Mouse (Mus musculus): ENCODE measurements around the gene Usp33.
A peak's percentile ranks its signal among the peaks of the same experiment; 100 is the strongest.
"Not testable (repeated sequence)": the region's sequence is repeated elsewhere in the genome, so short reads cannot be mapped to it uniquely, and the experiment has no call there.

The Usp33 gene

DNA sequence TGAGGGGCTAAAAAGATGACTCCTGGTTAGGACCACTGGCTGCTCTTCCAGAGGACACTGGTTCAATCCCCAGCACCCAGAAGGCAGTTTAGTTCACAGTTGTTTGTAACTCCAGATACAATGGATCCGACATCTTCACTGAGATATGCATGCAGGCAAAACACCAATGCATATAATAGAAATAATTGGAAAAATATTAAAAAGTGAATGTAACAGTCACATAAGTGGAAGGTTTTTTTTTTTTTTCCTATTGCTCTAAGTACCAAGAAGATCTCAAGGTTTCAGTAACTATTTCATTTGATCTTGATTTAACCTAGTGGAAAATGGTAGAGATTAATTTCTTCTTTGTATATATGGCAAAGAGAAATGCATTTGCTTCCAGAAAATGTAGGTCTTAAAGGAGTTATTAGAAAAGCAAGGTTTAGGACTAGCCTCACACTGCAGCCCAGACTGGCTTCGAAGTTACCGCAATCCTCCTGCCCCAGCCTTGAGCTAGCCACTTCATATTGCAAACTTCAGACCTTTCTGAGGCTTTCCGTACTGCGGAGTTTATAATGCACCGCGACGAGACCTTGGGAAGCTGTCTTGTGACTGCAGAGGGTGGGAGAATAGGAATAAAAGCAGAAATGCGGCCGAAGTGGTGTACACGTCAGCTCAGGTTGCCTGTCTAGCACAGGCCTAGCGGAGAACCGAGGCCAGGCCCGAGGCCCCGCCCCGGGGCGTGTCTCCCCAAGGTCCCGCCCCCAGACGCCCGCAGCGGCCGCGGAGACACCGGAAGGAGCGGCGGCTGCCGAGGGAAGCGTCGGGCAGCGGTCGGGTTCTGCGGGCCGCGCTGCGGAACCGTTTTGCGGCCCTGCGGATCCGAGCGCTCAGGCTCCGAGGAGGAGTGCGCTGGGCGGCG, at the start of gene Usp33:
Gene Usp33, plus strand, starts transcription at position 747 of the 901 bp plus-strand sequence.
- DNase-seq (ENCODE audit: low spot score): peak; percentile 86

DNA sequence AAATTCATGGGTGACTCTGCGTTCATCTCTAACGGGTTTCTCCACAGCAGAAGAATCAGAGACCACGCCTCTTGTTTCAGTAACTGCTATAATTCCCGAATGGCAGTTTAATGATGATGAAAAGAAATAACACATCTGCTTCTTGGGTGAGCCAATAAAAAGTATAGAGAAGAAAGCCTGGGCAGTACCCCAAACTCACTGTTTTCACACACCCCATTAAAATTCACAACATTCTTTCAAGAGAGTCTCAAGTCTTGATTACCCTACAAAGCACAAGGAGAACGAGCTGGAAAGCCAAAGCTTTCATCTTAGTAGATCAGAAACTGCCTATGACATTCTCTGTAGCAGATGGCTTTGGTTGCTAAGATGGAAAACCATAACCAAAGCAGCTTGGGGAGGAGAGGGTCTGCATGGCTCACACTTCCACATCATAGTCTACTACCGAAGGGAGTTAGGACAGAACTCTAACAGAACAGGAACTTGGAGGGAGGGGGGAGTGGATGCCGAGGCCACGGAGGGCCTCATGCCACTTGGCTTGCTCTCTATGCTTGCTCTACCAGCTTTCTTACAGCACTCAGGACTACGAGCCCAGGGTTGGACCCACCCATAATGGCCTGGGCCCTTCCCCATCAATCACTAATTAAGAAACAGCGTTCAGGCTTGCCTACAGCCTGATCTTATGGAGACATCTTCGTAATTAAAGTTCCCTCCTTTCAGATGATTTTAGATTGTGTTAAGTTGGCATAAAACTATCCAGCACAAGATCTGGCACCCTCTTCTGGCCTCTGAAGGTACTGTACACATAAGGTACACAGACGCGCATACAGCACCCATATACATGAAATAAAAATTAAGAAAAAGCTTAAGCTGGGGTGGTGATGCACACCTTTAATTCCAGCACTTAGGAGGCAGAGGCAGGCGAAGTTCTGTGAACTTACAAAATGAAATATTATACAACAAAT, 45.6 kb upstream of the Usp33 start:
- DNase-seq (ENCODE audit: low spot score): no peak

DNA sequence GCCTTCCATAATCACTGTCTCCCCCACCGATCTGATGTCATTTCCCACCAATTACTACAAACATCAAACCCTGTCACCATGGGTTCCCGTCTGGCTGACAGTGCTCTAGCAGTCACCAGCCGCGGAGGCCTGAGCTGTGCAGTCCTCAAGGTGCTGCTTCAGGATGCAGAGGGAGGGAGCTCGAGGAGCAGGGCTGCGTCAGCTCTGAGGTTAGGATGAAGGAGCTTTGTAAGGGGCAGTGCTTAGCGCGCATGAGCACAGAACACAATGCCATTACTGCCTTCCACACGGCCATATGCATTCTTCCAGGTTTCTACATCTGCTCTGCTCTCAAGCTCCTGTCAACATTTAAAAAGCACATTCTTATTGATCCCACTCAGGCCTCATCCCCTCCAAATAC, 43.3 kb upstream of the Usp33 start:
- DNase-seq (ENCODE audit: low spot score): no peak

DNA sequence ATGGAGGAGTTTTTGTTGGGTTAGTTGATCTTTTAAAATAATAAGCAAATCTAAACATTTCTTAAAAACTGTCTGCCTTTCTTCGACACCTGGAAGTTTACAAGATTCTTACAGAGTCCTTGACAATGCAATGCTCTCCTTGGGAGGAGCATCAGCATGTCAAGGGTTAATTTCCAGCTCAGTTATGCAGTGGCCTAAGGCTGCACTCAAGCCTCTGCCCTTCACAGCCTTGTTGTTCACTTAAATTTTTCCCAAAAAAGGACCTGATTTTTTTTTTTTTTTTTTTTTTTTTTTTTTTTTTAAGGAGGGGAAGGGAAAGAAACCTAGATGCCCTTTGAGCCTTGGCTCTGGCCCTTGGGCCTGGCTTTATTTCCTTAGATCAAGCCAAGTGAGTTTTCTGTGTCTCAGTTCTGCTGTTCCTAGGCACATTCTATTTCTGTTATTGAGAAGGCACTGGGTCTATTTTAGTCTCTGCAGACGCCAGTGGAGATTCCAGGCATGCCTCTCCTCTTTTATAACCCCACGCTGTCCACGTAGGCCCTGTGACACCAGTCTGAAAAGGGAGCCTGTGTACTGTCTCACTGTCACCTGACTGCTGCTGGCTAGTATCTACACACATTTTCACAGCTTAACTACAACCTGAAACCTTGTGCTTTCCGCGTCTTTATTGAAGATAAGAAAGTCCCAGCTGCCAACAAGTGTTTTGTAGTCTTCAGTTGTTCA, 42.0 kb upstream of the Usp33 start:
- peak; percentile 44 for DNase-seq (ENCODE audit: low spot score)

DNA sequence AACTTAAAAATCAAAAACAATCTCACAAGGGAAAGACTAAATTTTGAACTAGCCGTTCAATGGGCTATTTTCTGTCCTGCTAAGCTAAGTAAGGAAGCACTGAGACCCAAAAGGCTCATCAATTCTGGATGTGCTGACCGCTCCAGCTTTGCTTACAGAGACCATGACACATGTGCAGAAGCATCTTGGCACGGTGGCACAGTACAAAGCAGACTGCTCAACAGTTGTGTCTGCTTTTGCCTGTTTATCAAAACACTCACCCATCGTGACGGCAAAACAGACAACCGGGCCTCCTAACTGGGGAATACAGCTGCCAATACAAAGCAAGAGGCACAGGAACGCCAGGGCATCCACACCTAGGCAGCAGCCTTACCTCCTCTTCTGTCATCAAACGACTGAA, 41.2 kb upstream of the Usp33 start:
- no peak for DNase-seq (ENCODE audit: low spot score)

DNA sequence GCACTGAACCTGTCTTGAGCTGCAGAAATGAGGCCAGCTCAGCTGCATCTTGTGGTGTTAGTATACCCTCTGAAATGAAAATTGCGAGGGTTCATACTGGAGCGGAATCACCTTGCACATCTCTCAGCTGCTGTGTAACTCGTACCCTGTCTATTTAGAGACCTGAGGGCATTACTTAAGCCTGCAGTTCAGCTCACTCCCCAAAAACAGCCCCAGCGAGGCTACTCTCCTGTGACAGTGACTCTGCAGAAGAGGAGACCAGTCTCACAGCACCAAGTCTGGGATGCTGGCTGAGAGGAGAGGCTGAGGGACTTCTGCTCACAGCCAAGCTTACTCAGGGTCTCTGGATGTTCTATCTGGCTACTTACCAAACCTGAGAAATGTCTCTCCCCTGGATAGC, 40.3 kb upstream of the Usp33 start:
- DNase-seq (ENCODE audit: low spot score): no peak

DNA sequence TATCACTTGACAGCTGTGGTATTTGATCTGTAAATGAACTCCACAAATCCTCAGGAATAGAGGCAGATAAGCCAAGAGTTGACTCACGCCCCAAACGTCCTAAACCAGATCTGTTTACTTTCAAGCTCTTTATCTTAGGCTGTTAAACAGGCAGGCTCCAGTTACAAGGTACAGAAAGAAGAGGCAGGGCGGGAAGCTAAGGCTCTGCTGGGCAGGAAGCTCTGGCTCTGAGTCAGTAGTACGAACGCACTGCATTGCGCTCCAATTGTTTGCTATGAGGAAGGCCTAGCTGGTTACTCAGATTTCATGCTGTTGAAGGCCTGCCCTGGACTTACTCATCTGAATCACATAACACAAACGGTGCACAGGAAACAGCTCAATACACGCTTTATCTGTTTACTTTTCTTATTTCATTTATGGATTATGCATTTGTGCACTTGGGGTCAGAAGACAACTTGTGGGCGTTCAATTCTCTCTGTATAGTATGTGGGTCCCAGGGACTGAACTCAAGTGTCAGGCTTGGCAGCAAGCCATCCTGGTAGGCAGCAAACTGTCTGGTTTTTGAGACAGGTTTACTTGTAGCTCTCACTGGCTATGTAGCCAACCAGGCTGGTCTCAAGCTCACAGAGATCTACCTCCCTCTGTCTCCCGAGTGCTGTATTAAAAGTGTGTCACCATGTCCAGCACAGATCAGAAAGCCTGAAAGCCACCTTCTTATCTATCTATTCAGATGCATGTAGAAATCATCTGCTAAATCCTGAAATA, 37.6 kb upstream of the Usp33 start:
- peak; percentile 65 for DNase-seq (ENCODE audit: low spot score)

DNA sequence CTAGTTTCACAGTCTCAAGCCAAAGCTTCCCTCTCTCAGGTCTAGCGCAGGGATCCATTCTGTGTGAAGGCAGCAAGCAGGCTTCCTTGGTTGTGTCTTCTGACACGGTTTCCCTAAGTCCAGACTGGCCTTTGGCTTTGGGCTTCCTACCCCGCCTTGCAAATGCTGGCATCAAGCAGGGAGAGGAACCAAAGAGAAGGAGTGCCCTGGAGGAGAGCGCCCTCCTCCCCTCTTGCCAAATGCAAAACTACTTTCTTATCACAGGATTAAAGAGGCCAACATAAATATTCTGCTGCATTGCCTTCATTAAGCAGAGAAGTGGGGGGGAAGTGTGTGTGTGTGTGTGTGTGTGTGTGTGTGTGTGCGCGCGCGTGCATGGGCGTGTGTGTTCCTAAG, 37.0 kb upstream of the Usp33 start:
- DNase-seq (ENCODE audit: low spot score): peak; percentile 29

DNA sequence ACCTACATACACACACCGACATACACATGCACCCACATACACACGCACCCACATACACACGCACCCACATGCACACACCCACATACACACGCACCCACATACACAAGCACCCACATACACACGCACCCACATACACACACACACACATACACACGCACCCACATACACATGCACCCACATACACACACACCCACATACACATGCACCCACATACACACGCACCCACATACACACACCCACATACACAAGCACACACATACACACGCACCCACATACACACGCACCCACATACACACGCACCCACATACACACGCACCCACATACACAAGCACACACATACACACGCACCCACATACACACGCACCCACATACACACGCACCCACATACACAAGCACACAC, 31.6 kb upstream of the Usp33 start:
- DNase-seq (ENCODE audit: low spot score): not testable (repeated sequence)

DNA sequence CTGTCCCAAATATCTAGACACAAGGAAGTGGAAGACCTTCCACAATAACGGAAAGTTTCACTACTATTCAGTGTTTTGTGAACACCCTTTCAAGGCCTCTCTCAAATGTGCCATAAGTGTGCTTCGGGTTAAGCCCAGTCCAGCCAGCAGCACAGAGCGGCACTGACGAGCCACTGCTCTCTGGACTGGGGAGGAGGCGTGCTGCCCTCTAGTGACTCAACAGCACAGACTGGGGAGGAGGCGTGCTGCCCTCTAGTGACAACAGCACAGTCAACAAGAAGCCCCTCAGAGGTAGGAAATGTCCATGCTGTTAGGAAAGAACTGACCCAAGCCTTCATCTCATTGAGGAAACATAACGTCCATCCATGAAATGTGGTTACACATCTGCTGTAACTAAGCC, 30.7 kb upstream of the Usp33 start:
- peak; percentile 88 for DNase-seq (ENCODE audit: low spot score)

DNA sequence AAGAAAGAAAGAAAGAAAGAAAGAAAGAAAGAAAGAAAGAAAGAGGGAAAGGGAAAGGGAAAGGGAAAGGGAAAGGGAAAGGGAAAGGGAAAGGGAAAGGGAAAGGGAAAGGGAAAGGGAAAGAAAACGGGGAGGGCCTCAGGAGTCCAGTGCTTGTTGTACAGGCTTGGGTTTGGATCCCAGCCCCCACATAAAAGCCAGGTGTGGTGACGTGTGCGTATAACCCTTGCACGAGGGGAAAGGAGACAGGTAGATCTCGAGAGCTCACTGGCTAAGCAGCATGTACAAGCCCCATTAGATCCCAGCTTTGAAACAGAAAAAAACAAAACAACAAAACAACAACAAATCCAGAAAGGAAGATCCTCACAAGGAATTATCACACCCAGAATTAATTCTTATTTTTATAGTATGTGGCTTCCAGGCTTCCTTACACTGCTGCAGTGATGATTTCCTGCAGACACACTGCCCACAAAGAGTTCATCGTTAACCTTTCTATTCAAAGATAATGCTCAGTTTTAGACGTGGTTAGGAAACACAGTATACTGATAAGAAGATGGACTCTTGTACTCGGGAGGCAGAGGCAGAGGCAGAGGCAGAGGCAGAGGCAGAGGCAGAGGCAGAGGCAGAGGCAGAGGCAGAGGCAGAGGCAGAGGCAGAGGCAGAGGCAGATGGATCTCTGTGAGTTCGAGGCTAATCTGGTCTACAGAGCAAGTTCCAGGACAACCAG, 29.7 kb upstream of the Usp33 start:
- not testable (repeated sequence) for DNase-seq (ENCODE audit: low spot score)

DNA sequence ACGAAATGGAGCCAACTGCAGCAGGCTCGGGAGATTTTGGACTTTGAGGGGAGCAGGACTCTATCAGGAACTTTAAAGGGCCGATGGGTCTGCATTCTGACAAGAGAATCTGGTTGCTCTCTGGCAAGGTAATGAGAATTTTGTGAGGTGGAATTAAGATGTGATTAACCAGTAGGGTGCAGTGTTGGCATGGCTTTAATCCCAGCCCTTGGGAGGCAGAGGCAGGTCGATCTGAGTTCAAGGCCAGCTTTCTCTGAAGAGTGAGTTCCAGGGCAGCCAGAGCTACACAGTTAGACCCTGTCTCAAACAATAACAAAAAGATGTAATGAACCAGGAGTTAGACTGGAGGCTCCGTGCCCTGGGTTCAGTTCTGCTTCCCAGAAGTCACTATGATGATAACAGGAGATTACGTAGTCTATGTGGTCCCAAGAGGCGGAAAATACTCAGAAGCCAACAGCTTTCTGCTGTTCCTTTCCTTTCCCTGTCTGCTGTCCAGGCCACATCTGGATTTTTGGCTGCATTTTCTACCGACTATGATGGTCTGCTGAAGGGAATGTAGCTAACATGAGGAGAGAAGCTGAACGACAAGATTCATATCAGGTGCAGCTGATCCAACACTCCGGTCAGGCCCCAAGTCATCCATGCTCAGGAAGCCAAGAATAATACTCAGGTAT, 25.2 kb upstream of the Usp33 start:
- DNase-seq (ENCODE audit: low spot score): peak; percentile 24

DNA sequence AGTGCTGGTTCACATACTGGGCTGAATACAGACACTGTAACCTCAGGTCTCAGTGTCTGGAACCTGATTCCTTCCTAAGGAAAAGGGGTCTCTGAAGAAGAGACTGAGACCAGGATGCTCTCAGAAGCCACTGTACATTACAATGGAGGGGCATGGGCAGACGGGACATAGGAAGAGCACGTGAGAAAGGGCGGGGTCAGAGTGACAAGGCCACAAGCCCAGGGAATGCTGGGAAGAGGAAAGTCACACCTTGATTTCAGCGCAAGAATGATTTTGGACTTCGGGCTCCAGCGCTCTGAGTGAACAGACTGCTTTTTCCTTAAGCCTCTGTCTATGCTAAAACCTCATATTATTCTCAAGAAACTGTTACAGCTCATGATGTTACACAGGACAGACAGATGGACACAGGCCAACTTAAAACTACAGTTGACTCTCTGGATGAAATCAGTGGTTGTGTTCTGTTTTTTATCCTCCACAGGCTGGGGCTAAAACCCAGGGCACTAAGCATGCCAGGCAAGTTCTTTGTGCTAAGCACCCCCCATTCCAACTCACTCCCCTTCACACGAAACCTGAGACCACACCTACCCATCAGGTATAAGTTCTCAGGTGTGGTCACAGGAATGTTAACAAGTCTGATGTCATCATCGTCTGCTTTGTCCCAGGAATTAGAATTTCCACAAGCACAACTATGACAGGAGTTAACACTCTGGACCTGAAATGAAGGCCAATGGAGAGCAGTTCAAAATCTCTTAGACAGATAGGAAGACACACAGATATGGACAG, 24.3 kb upstream of the Usp33 start:
- no peak for DNase-seq (ENCODE audit: low spot score)

DNA sequence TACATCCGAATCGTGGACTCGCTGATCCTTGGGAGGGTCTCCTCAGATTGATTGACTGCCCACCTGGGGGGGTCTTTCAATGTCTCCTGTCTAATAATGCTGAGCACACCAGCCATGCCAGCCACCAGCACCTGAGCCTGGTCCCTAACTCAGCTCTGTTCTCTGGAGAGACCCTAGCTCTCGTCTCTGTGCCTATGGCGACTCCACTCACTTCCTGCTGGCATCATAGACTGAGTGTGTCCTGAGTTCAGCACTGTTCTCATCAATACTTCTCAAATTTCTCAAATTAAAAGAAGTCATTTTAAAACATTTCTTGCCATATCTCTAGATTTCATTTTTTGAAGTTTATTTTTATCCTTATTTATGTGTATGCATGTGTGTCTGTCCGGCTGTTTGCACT, 14.2 kb upstream of the Usp33 start:
- DNase-seq (ENCODE audit: low spot score): no peak

DNA sequence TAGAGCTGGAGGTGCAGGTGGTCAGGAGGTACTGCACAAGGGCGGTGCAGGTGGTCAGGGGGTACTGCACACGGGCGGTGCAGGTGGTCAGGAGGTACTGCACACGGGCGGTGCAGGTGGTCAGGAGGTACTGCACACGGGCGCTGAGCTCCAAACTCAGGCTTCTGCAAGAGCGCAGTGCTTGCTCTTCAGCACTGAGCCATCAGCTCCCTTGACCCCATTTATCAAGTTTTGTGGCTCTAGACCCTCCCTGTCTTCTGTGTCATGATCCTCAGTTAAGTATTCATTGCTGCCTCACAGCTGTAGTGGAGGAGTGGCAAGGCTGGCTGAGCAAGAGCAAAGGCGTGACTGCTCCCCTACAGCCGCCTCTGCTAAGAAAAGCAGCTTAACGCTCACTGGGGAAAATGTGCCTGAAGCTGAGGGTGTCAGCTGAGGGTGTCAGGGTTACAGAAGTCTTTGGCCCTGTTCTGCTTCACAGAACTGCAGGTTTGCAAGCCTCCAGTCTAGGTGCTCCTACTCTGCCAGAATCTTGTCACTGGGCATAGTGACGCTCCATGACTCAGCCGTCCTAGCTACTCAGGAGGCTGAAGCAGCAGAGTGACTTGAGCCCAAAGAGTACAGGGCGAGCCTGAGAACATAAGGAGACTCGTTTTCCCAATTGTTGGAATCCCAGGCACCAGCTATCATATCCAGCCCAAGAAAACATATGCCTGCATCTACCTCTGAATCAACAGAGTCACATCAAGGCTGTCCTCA, 13.6 kb upstream of the Usp33 start:
- no peak for DNase-seq (ENCODE audit: low spot score)

DNA sequence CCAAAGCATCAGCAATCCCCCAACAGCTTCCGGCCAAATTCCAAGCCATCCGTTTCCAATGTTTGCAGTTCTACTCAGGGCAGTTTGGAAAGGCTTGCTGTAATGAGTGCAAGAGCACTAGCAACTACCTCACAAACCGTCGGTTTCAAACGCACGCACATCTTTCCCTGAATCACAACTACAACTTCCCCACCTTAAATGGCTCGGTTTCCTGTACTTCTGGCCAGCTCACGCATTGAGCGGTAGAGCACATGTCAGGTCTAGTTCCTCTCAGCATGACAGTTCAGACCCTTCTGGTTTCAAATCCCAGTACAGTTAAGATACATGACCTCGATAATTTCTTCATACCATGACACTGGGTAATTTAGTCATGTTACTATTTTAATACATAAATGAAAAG, 12.6 kb upstream of the Usp33 start:
- DNase-seq (ENCODE audit: low spot score): no peak

DNA sequence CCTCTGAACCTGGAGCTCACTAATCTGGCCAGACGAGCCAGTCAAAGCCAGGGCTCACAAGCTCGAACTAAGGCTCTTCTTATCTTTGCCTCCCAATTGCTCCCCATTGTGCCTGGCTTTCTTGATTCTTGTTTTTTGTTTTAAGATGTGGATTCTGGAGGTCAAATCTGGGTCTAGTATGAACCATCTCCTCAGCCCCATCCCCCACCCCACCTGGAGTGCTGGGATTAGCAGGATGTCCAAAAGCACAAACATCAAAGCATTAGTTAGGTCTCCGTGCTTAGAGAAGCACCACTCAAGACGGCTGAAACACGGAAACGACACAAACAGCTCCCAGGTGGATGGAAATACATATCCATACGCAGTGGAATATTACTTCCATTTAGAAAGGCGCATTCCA, 10.2 kb upstream of the Usp33 start:
- DNase-seq (ENCODE audit: low spot score): no peak

DNA sequence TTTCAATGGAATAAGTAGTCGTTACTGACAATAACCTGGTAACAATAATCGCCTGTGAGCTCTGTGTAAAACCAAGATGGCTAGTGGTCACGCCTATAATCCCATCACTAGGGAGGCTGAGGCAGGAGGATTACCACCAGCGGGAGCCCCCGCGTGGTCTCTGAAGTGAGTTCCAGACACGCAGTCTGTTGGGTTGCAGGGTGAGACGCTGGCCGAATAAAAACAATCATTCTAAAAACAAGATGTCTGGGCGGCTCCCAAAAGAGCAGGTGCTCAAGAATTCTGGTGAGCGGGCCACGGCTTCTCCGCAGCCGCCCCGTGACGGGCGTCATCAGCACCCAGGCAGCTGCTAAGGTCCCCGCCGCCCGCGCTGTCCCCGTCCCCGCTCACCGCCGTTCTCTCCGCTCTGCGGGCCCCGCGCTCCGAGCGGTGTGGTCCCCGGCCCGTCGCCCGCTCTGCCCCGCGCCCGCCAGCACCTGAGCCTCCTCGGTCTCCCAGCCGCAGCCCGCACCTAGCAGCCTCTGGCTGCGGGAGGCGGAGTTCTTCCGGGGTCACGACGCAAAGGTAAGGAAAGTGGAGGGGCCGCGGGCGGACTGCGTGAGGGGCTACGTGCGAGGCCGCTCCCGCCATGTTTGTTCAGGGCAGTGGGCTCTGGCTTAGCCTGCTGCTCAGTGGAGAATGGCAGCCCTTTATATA, 6.3 kb upstream of the Usp33 start, which contains the start of gene Miga1:
Gene Miga1, minus strand, starts transcription at position 546 of the 696 bp plus-strand sequence.
- no peak for DNase-seq (ENCODE audit: low spot score)
